Mouse (Mus musculus): Measurements from ENCODE around the gene Nudcd3. TPM values are rescaled to one million over a fixed set of nuclear protein-coding genes. Genes with fewer than 3 reads are reported as not detected.
"Not testable (repeated sequence)": the region's sequence is repeated elsewhere in the genome, so short reads cannot be mapped to it uniquely, and the experiment has no call there.

Gene Nudcd3
- total and polyA plus RNA-seq, 2 experiments from 2014 or later = 61.6 to 70.7 TPM

- H3K36me3 ChIP-seq (ENCODE audit: insufficient read depth) = peaks cover 62% of the 10 kb centered on the region
- DNase-seq = peak; percentile 82
Measured at GRCm38 (mm10) chr11:6109990-6110389, 90.2 kb downstream of the Nudcd3 start.

GRCm38 (mm10) chr11:6108296-6108695 is 91.9 kb downstream of the Nudcd3 start:
- Histone ChIP-seq H3K27me3 (ENCODE audit: insufficient read depth, low read length) (no peaks in the 10 kb centered on the region), H3K36me3 (ENCODE audit: insufficient read depth) (peaks cover 71% of the 10 kb centered on the region), H3K4me2 (ENCODE audit: low read depth) (no peak overlapping the region), H3K4me1 (ENCODE audit: insufficient read depth) (no peaks in the 10 kb centered on the region), H3K9me3 (ENCODE audit: low read length) (no peaks in the 10 kb centered on the region), H3K9ac (no peak overlapping the region), H3K27ac (ENCODE audit: low read depth, low read length) (no peak overlapping the region), H3K4me3 (ENCODE audit: low read depth, low read length) (no peak overlapping the region)
- WGBS = 89% methylated on average over 5 of the region's 5 CpGs
- ATAC-seq = no peak
- DNase-seq = no peak
- TF ChIP-seq CTCF (IDR thresholded peaks at IDR 0.05; ENCODE audit: low read depth) = no peak

More at GRCm38 (mm10) chr11:6109990-6110389, 90.2 kb downstream of the Nudcd3 start:
- Histone ChIP-seq H3K9me3 (ENCODE audit: low read length) (no peaks in the 10 kb centered on the region), H3K27me3 (ENCODE audit: insufficient read depth, low read length) (no peaks in the 10 kb centered on the region), H3K4me3 (ENCODE audit: low read depth, low read length) (no peak overlapping the region), H3K4me1 (ENCODE audit: insufficient read depth) (no peaks in the 10 kb centered on the region), H3K9ac (no peak overlapping the region), H3K4me2 (ENCODE audit: low read depth) (no peak overlapping the region), H3K27ac (ENCODE audit: low read depth, low read length) (peak overlapping the region; percentile 64; the same call in 1 of the 2 replicates)
- ATAC-seq = peak; percentile 85
- no peak for TF ChIP-seq CTCF (IDR thresholded peaks at IDR 0.05; ENCODE audit: low read depth)

- no peak for TF ChIP-seq CTCF (IDR thresholded peaks at IDR 0.05; ENCODE audit: low read depth)
- Histone ChIP-seq H3K9me3 (ENCODE audit: low read length) (no peaks in the 10 kb centered on the region), H3K4me3 (ENCODE audit: low read depth, low read length) (no peak overlapping the region), H3K4me1 (ENCODE audit: insufficient read depth) (no peaks in the 10 kb centered on the region), H3K27me3 (ENCODE audit: insufficient read depth, low read length) (no peaks in the 10 kb centered on the region), H3K4me2 (ENCODE audit: low read depth) (no peak overlapping the region), H3K36me3 (ENCODE audit: insufficient read depth) (peaks cover 65% of the 10 kb centered on the region), H3K27ac (ENCODE audit: low read depth, low read length) (0 out of 2 replicates have a peak overlapping the region, but pooled peaks have one; percentile 15), H3K9ac (no peak overlapping the region)
- ATAC-seq = no peak
- no peak for DNase-seq
- 59% methylated on average over 3 of the region's 3 CpGs for WGBS
Measured at GRCm38 (mm10) chr11:6107722-6108121, 92.5 kb downstream of the Nudcd3 start.

- Histone ChIP-seq H3K27me3 (ENCODE audit: insufficient read depth, low read length) (no peaks in the 10 kb centered on the region), H3K4me1 (ENCODE audit: insufficient read depth) (no peaks in the 10 kb centered on the region), H3K4me3 (ENCODE audit: low read depth, low read length) (no peak overlapping the region), H3K4me2 (ENCODE audit: low read depth) (no peak overlapping the region), H3K36me3 (ENCODE audit: insufficient read depth) (peaks cover 40% of the 10 kb centered on the region), H3K27ac (ENCODE audit: low read depth, low read length) (no peak overlapping the region), H3K9ac (no peak overlapping the region), H3K9me3 (ENCODE audit: low read length) (no peaks in the 10 kb centered on the region)
- ATAC-seq (peak; percentile 36; the same call in 1 of the 2 replicates), DNase-seq (no peak)
- 70% methylated on average over 5 of the region's 5 CpGs for WGBS
- TF ChIP-seq CTCF (IDR thresholded peaks at IDR 0.05; ENCODE audit: low read depth) = no peak
Measured at GRCm38 (mm10) chr11:6104734-6105133, 95.5 kb downstream of the Nudcd3 start.

GRCm38 (mm10) chr11:6096637-6097036 is 103.6 kb downstream of the Nudcd3 start:
- H3K4me3 ChIP-seq (ENCODE audit: low read depth, low read length); H3K4me2 ChIP-seq (ENCODE audit: low read depth); H3K9ac ChIP-seq; H3K36me3 ChIP-seq (ENCODE audit: insufficient read depth); ATAC-seq; H3K9me3 ChIP-seq (ENCODE audit: low read length); DNase-seq; H3K27me3 ChIP-seq (ENCODE audit: insufficient read depth, low read length); H3K27ac ChIP-seq (ENCODE audit: low read depth, low read length); H3K4me1 ChIP-seq (ENCODE audit: insufficient read depth): not testable (repeated sequence)
- WGBS = 99% methylated on average over 2 of the region's 3 CpGs

- 42% methylated on average over 4 of the region's 4 CpGs for WGBS
- DNase-seq (peak; percentile 73), ATAC-seq (peak; percentile 89)
- no peak overlapping the region for H3K4me3 ChIP-seq (ENCODE audit: low read depth, low read length)
- H3K27ac ChIP-seq (ENCODE audit: low read depth, low read length) = peak overlapping the region; percentile 88
- no peak overlapping the region for H3K4me2 ChIP-seq (ENCODE audit: low read depth)
- H3K9ac ChIP-seq = no peak overlapping the region; the same call in 1 of the 2 replicates
- no peaks in the 10 kb centered on the region for H3K36me3 ChIP-seq (ENCODE audit: insufficient read depth)
- TF ChIP-seq CTCF (IDR thresholded peaks at IDR 0.05; ENCODE audit: low read depth) = peak; percentile 19; the same call in 1 of the 2 replicates
- no peaks in the 10 kb centered on the region for H3K27me3 ChIP-seq (ENCODE audit: insufficient read depth, low read length)
- peaks cover 15% of the 10 kb centered on the region; the same call in 1 of the 2 replicates for H3K4me1 ChIP-seq (ENCODE audit: insufficient read depth)
- H3K9me3 ChIP-seq (ENCODE audit: low read length) = no peaks in the 10 kb centered on the region
Measured at GRCm38 (mm10) chr11:6086991-6087390, 113.2 kb downstream of the Nudcd3 start.

GRCm38 (mm10) chr11:6078737-6079136 is 121.5 kb downstream of the Nudcd3 start:
- H3K9me3 ChIP-seq (ENCODE audit: low read length) = no peaks in the 10 kb centered on the region
- H3K9ac ChIP-seq = no peak overlapping the region
- WGBS = 55% methylated on average over 2 of the region's 2 CpGs
- peak; percentile 69 for ATAC-seq
- H3K27ac ChIP-seq (ENCODE audit: low read depth, low read length) = peak overlapping the region; percentile 72
- H3K36me3 ChIP-seq (ENCODE audit: insufficient read depth) = no peaks in the 10 kb centered on the region
- no peak overlapping the region for H3K4me2 ChIP-seq (ENCODE audit: low read depth)
- H3K4me1 ChIP-seq (ENCODE audit: insufficient read depth) = peaks cover 26% of the 10 kb centered on the region
- no peak overlapping the region for H3K4me3 ChIP-seq (ENCODE audit: low read depth, low read length)
- H3K27me3 ChIP-seq (ENCODE audit: insufficient read depth, low read length) = no peaks in the 10 kb centered on the region
- DNase-seq = peak; percentile 62
- no peak for TF ChIP-seq CTCF (IDR thresholded peaks at IDR 0.05; ENCODE audit: low read depth)

Measured in forebrain, postnatal 0 days (tissue).